Mouse (Mus musculus): ENCODE results near the gene Dynlt1b. TPM values are rescaled to one million over a fixed set of nuclear protein-coding genes. Genes with fewer than 3 reads are reported as not detected.

Gene Dynlt1b
- 100 to 1,000 TPM; 392 to 396 TPM for total RNA-seq (2023)

GRCm38 (mm10) chr17:6429945-6430344, at the start of gene Dynlt1b:
Gene Dynlt1b (plus strand): TSS chr17:6430112.

Other genes with a start within 250 kb of the Dynlt1b start
- gene Tmem181a, start 173.3 kb upstream of the Dynlt1b start, total RNA-seq (2023), result 1 to 10 TPM; 7.7 to 9.1 TPM
- gene Dynlt1a, start 112.6 kb upstream of the Dynlt1b start, total RNA-seq (2023), result 10 to 100 TPM in 1 of 2 experiments, 1 to 10 TPM in 1; 8.0 to 11.1 TPM
- gene Dynlt1c, start 171.6 kb downstream of the Dynlt1b start, total RNA-seq (2023), result 10 to 100 TPM; 18.5 to 31.7 TPM
- 100 to 1,000 TPM; 477 to 483 TPM for gene Dynlt1f, start 225.8 kb downstream of the Dynlt1b start, total RNA-seq (2023)
- 10 to 100 TPM in 1 of 2 experiments, 1 to 10 TPM in 1; 6.9 to 11.2 TPM for gene Sytl3, start 229.0 kb downstream of the Dynlt1b start, total RNA-seq (2023)

Measured in neutrophil, adult 59 days (primary cell).